11 mouse cellular contexts compared by ENCODE assay signal in the genomic region with DNA sequence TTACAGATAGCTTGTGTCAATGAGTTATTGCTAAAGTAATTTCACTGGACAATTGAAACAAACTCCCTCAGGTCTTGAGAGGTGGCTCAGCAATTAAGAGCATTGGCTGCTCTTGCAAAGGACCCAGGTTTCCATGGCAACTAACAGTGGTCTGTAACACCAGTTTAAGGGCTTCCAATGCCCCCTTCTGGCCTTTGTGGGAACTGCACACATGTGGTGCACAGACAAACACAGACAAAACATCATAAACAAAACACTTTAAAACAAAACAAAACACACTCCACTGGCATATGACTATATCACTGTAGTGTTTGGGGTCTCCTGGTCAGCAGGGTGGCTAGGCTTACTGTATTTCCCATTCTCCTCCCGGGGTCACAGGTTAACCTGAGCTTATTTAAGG. TPM values are rescaled to one million over a fixed set of nuclear protein-coding genes. Genes with fewer than 3 reads are reported as not detected.
DNase-seq lines count a peak whose midpoint lies in the region; ATAC-seq and TF ChIP-seq lines count a peak whose summit lies in the region.
"Had no signal": no experiment of that assay in that cellular context is flagged by ENCODE, and none has a peak within 500 bp of the region (broad histone marks: within the 10 kb centered on the region; RNA-seq: fewer than 3 reads in every experiment).

No protein-coding gene starts in this region.

- ATAC-seq in hindbrain, embryonic 11.5 days (ENCODE audit: low FRiP score): no peak
- ATAC-seq in hindbrain, embryonic 13.5 days (ENCODE audit: low FRiP score): no peak

- H3K36me3 ChIP-seq in hindbrain, embryonic 11.5 days (ENCODE audit: control insufficient read depth, insufficient read depth, low read length): no peaks in the 10 kb centered on the region
- H3K36me3 ChIP-seq in hindbrain, embryonic 13.5 days: no peaks in the 10 kb centered on the region
- H3K36me3 ChIP-seq in spleen, adult 2 months (ENCODE audit: control insufficient read depth, insufficient read depth, low read length): no peaks in the 10 kb centered on the region

- no peaks in the 10 kb centered on the region for H3K4me1 ChIP-seq in hindbrain, embryonic 11.5 days (replicated peaks; ENCODE audit: control insufficient read depth, insufficient read depth, low read length)
- H3K4me1 ChIP-seq in hindbrain, embryonic 13.5 days (replicated peaks): no peaks in the 10 kb centered on the region
- H3K4me1 ChIP-seq in spleen, adult 2 months (ENCODE audit: control insufficient read depth, insufficient read depth, insufficient read length): no peaks in the 10 kb centered on the region

- 83% methylated on average over 1 of the region's 1 CpGs for WGBS in hindbrain, embryonic 11.5 days
- whole genome bisulfite sequencing in hindbrain, embryonic 13.5 days: 93% methylated on average over 1 of the region's 1 CpGs
- 78% methylated on average over 1 of the region's 1 CpGs for WGBS in spleen, adult 2 months

- DNase-seq in hindbrain, embryonic 11.5 days (ENCODE audit: low spot score): peak; percentile 57
- DNase-seq in spleen, adult 2 months (ENCODE audit: low read depth in 1 of 2, low spot score in 2 of 2): no peak
- no peak for DNase-seq in spleen, adult 18-20 months
- DNase-seq in embryo, embryonic 10.5 days (ENCODE audit: low spot score): peak; percentile 76
- DNase-seq in testis, postnatal 14 days (ENCODE audit: low spot score): peak; percentile 67
- DNase-seq in heart, postnatal 14 days: no peak
- DNase-seq in gastrocnemius, postnatal 14 days: no peak
- DNase-seq: gastrocnemius, postnatal 36 days had no signal

- no peak overlapping the region for H3K4me2 ChIP-seq in hindbrain, embryonic 11.5 days (replicated peaks; ENCODE audit: low read depth, low read length)
- no peak overlapping the region for H3K4me2 ChIP-seq in hindbrain, embryonic 13.5 days

- no peak overlapping the region for H3K4me3 ChIP-seq in hindbrain, embryonic 11.5 days (ENCODE audit: low read depth, low read length)
- H3K4me3 ChIP-seq in hindbrain, embryonic 13.5 days: no peak overlapping the region
- H3K4me3 ChIP-seq in spleen, adult 2 months (ENCODE audit: extremely low read depth, insufficient read depth, insufficient read length): no peak overlapping the region

- TF ChIP-seq POLR2A in spleen, adult 2 months (IDR thresholded peaks at IDR 0.05; ENCODE audit: low read depth, low read length): no peak

- no peak overlapping the region for H3K27ac ChIP-seq in hindbrain, embryonic 11.5 days (ENCODE audit: low read depth, low read length)
- no peak overlapping the region for H3K27ac ChIP-seq in hindbrain, embryonic 13.5 days
- no peak overlapping the region for H3K27ac ChIP-seq in spleen, adult 2 months (ENCODE audit: insufficient read depth, low read length)

- H3K27me3 ChIP-seq in hindbrain, embryonic 11.5 days (ENCODE audit: control insufficient read depth, insufficient read depth, low read length): no peaks in the 10 kb centered on the region
- no peaks in the 10 kb centered on the region for H3K27me3 ChIP-seq in hindbrain, embryonic 13.5 days
- no peaks in the 10 kb centered on the region for H3K27me3 ChIP-seq in spleen, adult 2 months (ENCODE audit: control insufficient read depth, insufficient read depth, low read length)

- H3K9ac ChIP-seq in hindbrain, embryonic 11.5 days (ENCODE audit: low read depth, low read length): no peak overlapping the region
- no peak overlapping the region for H3K9ac ChIP-seq in hindbrain, embryonic 13.5 days

- intact Hi-C loops in heart, postnatal 14 days (cut with DNase I): no loop called here
- intact Hi-C loops in gastrocnemius, postnatal 14 days (cut with DNase I; ENCODE audit: low total_unique reads): no loop called here

- peak; percentile 3; the same call in 1 of the 2 replicates for TF ChIP-seq CTCF in spleen, adult 2 months (IDR thresholded peaks at IDR 0.05; ENCODE audit: extremely low read depth, insufficient read depth, insufficient read length, insufficient replicate concordance)

- H3K9me3 ChIP-seq in hindbrain, embryonic 11.5 days (ENCODE audit: control insufficient read depth, low read length): no peaks in the 10 kb centered on the region
- no peaks in the 10 kb centered on the region for H3K9me3 ChIP-seq in hindbrain, embryonic 13.5 days

RNA-seq across cellular contexts. Expression of a gene that starts 4.2 kb away (rescaled TPM):
- not detected in 2 replicates for polyA plus RNA-seq in hindbrain, embryonic 11.5 days (2014; fragmentation: Nextera tagmentation; extraction: Ambion mirVana)
- not detected in 2 replicates for polyA plus RNA-seq in hindbrain, embryonic 13.5 days (2015; fragmentation: Nextera tagmentation; extraction: Ambion mirVana)
- polyA plus RNA-seq in spleen, adult 2 months (2012; rRNA removed): not detected in 2 replicates
- not detected for total RNA-seq in heart, postnatal 14 days (2021)
- not detected for total RNA-seq in gastrocnemius, postnatal 14 days (2021)
- total RNA-seq: gastrocnemius, postnatal 36 days; left cerebral cortex, postnatal 14 days had no signal
- polyA plus RNA-seq: neural tube, embryonic 14.5 days had no signal

RNA-seq across cellular contexts. Expression of a gene that starts 16.9 kb away (rescaled TPM):
- 61.8 and 76.6 TPM in 2 replicates for polyA plus RNA-seq in hindbrain, embryonic 11.5 days (2014; fragmentation: Nextera tagmentation; extraction: Ambion mirVana)
- polyA plus RNA-seq in hindbrain, embryonic 13.5 days (2015; fragmentation: Nextera tagmentation; extraction: Ambion mirVana): 25.3 and 27.5 TPM in 2 replicates
- polyA plus RNA-seq in spleen, adult 2 months (2012; rRNA removed): 153 and 204 TPM in 2 replicates
- total RNA-seq in heart, postnatal 14 days (2021): 100 to 1,000 TPM; 119 to 131 TPM
- total RNA-seq in gastrocnemius, postnatal 14 days (2021): 10 to 100 TPM; 90.1 to 97.0 TPM

RNA-seq across cellular contexts. Expression of a gene that starts 17.2 kb away (rescaled TPM):
- polyA plus RNA-seq in hindbrain, embryonic 11.5 days (2014; fragmentation: Nextera tagmentation; extraction: Ambion mirVana): 0.99 and 1.3 TPM in 2 replicates
- 1.4 TPM in 2 replicates for polyA plus RNA-seq in hindbrain, embryonic 13.5 days (2015; fragmentation: Nextera tagmentation; extraction: Ambion mirVana)
- 0.47 TPM in 1 of 2 replicates, not detected in the other for polyA plus RNA-seq in spleen, adult 2 months (2012; rRNA removed)
- total RNA-seq in heart, postnatal 14 days (2021): not detected
- not detected for total RNA-seq in gastrocnemius, postnatal 14 days (2021)
- total RNA-seq: gastrocnemius, postnatal 36 days; left cerebral cortex, postnatal 14 days had no signal
- polyA plus RNA-seq: neural tube, embryonic 14.5 days had no signal

Comparison
In these comparisons a context has a peak if more than half of its experiments do, and no peak if none do; other contexts are left out.
1. DNase-seq: peak in hindbrain, embryonic 11.5 days (single experiment), embryo, embryonic 10.5 days (single experiment) and testis, postnatal 14 days (single experiment); none in spleen, adult 2 months (0 of 2), spleen, adult 18-20 months (0 of 2), heart, postnatal 14 days (0 of 2) and gastrocnemius, postnatal 14 days (single experiment).